Mouse (Mus musculus): ENCODE measurements around the gene Ada. TPM values are rescaled to one million over a fixed set of nuclear protein-coding genes. Genes with fewer than 3 reads are reported as not detected.

Gene Ada
- total and polyA plus RNA-seq, 3 experiments = 18.0 to 24.0 (median 19.9) TPM

DNA sequence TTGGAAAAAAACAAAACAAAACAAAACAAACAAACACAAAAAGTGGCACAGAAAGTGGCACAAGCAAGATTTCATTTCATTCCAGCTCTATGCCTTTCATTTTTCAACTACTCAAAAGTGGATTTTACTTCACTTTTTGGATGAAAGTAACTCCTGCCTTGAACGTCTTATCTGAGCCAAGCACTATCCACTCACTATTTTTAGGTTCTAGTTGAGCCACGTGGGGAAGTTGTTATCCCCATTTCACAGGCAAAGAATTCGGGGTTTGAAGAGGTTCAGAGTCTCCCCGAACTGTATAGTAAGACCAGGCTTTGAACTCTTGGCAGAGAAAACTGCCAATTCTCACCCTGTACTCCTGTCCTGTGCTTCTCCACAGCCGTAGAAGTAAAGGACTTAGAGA is 41.7 kb downstream of the Ada start:
- Histone ChIP-seq H3K4me3 (replicated peaks in 1 of 3; ENCODE audit: low read depth in 2 of 3, low read length in 2 of 3, poor library complexity in 1 of 3) (no peak overlapping the region), H3K36me3 (replicated peaks in 1 of 2; ENCODE audit: control insufficient read depth in 1 of 2, insufficient read depth in 1 of 2, low read length in 1 of 2) (peaks cover 32 to 83% of the 10 kb centered on the region in 2 experiments), H3K79me2 (replicated peaks; ENCODE audit: control insufficient read depth, extremely low read depth, insufficient read depth, poor library complexity, severe bottlenecking) (peaks cover 82% of the 10 kb centered on the region), H3K4me1 (ENCODE audit: control insufficient read depth in 1 of 2, insufficient read depth in 2 of 2) (peaks cover 28 to 99% of the 10 kb centered on the region in 2 experiments), H3K9me3 (replicated peaks; ENCODE audit: low read length) (no peaks in the 10 kb centered on the region), H3K9ac (ENCODE audit: insufficient read depth, low read depth) (peak overlapping the region; percentile 23; the same call in 1 of the 2 replicates), H3K27me3 (replicated peaks) (no peaks in the 10 kb centered on the region), H3K27ac (ENCODE audit: insufficient read depth, low read depth) (peak overlapping the region; percentile 62), H3K4me2 (ENCODE audit: insufficient read depth, low read depth, poor library complexity, severe bottlenecking) (peak overlapping the region; percentile 33; the same call in 1 of the 2 replicates)
- dilution Hi-C loops (cut with MboI; ENCODE audit: extremely low pct_ligation_motif_present, extremely low pct_unique_long_range_greater_than_20kb, low sequenced_read_pairs) = no loop called here
- TF ChIP-seq TBP (conservative IDR thresholded peaks at IDR 0.05; ENCODE audit: low read depth, low read length) (no peak), RCOR1 (conservative IDR thresholded peaks at IDR 0.05; ENCODE audit: low read depth, low read length) (no peak), TCF12 (IDR thresholded peaks at IDR 0.05; ENCODE audit: low read depth, low read length) (no peak), MAFK (IDR thresholded peaks at IDR 0.05; ENCODE audit: insufficient replicate concordance, low read length) (no peak), PAX5 (IDR thresholded peaks at IDR 0.05; ENCODE audit: low read length) (no peak), SMC3 (IDR thresholded peaks at IDR 0.05; ENCODE audit: low read depth, low read length) (no peak), MYC (IDR thresholded peaks at IDR 0.05; ENCODE audit: low read depth, low read length) (peak; percentile 18; the same call in 1 of the 2 replicates), NELFE (IDR thresholded peaks at IDR 0.05; ENCODE audit: low read depth, low read length) (no peak)
- DNase-seq (ENCODE audit: extremely low read depth) = no peak
- in situ Hi-C loops (cut with MboI; ENCODE audit: low pct_ligation_motif_present, low pct_unique_long_range_greater_than_20kb, low sequenced_read_pairs) = no loop called here

DNA sequence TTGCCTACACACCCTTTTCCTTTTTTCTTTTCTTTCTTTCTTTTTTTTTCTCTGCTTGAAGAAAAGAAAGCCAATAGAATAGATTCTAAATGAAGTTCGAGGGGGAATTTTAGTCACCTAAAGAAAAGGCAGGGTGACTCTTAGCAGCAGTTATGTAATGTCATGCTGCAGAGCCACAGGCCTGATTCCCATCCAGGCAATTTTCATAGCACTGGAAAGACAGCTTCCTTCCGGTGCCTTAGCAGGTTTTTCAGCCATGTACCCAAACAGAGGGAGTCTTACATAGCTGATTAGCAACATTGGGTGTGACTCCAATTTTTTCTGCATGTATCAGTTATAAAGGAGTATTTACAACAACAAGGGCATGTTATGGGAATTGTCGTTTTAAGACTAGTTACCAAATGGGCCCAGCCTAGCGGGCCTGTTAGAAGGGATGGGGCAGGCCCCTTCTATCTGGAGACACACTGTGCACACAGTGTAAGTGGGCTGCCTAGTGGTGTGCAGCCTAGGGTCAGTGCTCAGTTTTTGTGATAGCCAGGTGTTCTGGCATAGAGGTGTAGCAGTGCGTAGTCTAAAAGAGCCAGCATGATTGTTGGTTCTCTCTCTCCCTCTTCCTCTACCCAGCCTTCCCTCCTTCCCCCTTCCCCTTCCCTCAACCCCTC is 46.3 kb downstream of the Ada start:
- Histone ChIP-seq H3K36me3 (replicated peaks in 1 of 2; ENCODE audit: control insufficient read depth in 1 of 2, insufficient read depth in 1 of 2, low read length in 1 of 2) (peaks cover 24 to 55% of the 10 kb centered on the region in 2 experiments), H3K4me3 (replicated peaks in 1 of 3; ENCODE audit: low read depth in 2 of 3, low read length in 2 of 3, poor library complexity in 1 of 3) (no peak overlapping the region), H3K27me3 (replicated peaks) (no peaks in the 10 kb centered on the region), H3K79me2 (replicated peaks; ENCODE audit: control insufficient read depth, extremely low read depth, insufficient read depth, poor library complexity, severe bottlenecking) (peaks cover 95% of the 10 kb centered on the region), H3K4me2 (ENCODE audit: insufficient read depth, low read depth, poor library complexity, severe bottlenecking) (no peak overlapping the region), H3K9ac (ENCODE audit: insufficient read depth, low read depth) (no peak overlapping the region), H3K9me3 (replicated peaks; ENCODE audit: low read length) (no peaks in the 10 kb centered on the region), H3K27ac (ENCODE audit: insufficient read depth, low read depth) (no peak overlapping the region), H3K4me1 (ENCODE audit: control insufficient read depth in 1 of 2, insufficient read depth in 2 of 2) (peaks cover 27 to 97% of the 10 kb centered on the region in 2 experiments)
- dilution Hi-C loops (cut with MboI; ENCODE audit: extremely low pct_ligation_motif_present, extremely low pct_unique_long_range_greater_than_20kb, low sequenced_read_pairs) (no loop called here), in situ Hi-C loops (cut with MboI; ENCODE audit: low pct_ligation_motif_present, low pct_unique_long_range_greater_than_20kb, low sequenced_read_pairs) (no loop called here)
- DNase-seq (ENCODE audit: extremely low read depth) = no peak
- no peak for TF ChIP-seq ZKSCAN1 (IDR thresholded peaks at IDR 0.05; ENCODE audit: borderline replicate concordance, low read depth, low read length)
- no peak for TF ChIP-seq TCF12 (IDR thresholded peaks at IDR 0.05; ENCODE audit: low read depth, low read length)
- no peak for TF ChIP-seq TBP (conservative IDR thresholded peaks at IDR 0.05; ENCODE audit: low read depth, low read length)
- no peak for TF ChIP-seq USF1 (IDR thresholded peaks at IDR 0.05; ENCODE audit: low read depth, low read length)
- TF ChIP-seq GABPA (IDR thresholded peaks at IDR 0.05; ENCODE audit: insufficient replicate concordance, low read depth, low read length) = no peak
- no peak for TF ChIP-seq MEF2A (IDR thresholded peaks at IDR 0.05; ENCODE audit: borderline replicate concordance, low read depth, low read length)
- no peak for TF ChIP-seq RCOR1 (conservative IDR thresholded peaks at IDR 0.05; ENCODE audit: low read depth, low read length)
- no peak for TF ChIP-seq CTCF (conservative IDR thresholded peaks at IDR 0.05 in 1 of 2, IDR thresholded peaks at IDR 0.05 in 1 of 2; ENCODE audit: low read depth in 2 of 2, low read length in 2 of 2)
- TF ChIP-seq CHD2 (IDR thresholded peaks at IDR 0.05; ENCODE audit: low read length) = no peak
- no peak for TF ChIP-seq USF2 (conservative IDR thresholded peaks at IDR 0.05; ENCODE audit: low read depth, low read length)
- no peak for TF ChIP-seq MXI1 (IDR thresholded peaks at IDR 0.05; ENCODE audit: low read depth, low read length)
- no peak for TF ChIP-seq JUN (IDR thresholded peaks at IDR 0.05; ENCODE audit: insufficient read depth, low read depth, low read length)

Data from CH12.LX (cell line).